Mouse (Mus musculus) hindbrain, embryonic 14.5 days (tissue): ENCODE data around the gene Bicral. TPM values are rescaled to one million over a fixed set of nuclear protein-coding genes. Genes with fewer than 3 reads are reported as not detected.

Experiments used
- ATAC-seq: fragments of 200-750 bp; cut with Nextera tagmentation; 2 replicates; pipeline ENCODE4 v1.8.0; 2017; ENCODE audit warnings: moderate number of reproducible peaks, mild to moderate bottlenecking, moderate TSS enrichment, moderate library complexity; ENCODE audit not compliant: low FRiP score
- DNase-seq: peaks from one replicate; pipeline ENCODE4 v3.0.0-alpha.2; 2015; ENCODE audit warnings: low spot score
- H3K27ac ChIP-seq: fragments of 300-500 bp; sonication (generic); 2 replicates; pipeline ENCODE4 v1.5.1; 2014; ENCODE audit warnings: mild to moderate bottlenecking, moderate library complexity
- H3K27me3 ChIP-seq: fragments of 300-500 bp; sonication (generic); 2 replicates; pipeline ENCODE4 v1.6.1; 2014; ENCODE audit warnings: mild to moderate bottlenecking, low read length, mixed read lengths; ENCODE audit not compliant: control insufficient read depth, insufficient read depth
- H3K36me3 ChIP-seq: fragments of 300-500 bp; sonication (generic); replicated peaks from 2 replicates; pipeline ENCODE4 v1.6.1; 2014; ENCODE audit not compliant: control insufficient read depth, insufficient read depth
- H3K4me1 ChIP-seq: fragments of 300-500 bp; sonication (generic); replicated peaks from 2 replicates; pipeline ENCODE4 v1.6.1; 2014; ENCODE audit warnings: antibody characterized with exemption, low read length, mixed read lengths; ENCODE audit not compliant: control insufficient read depth, insufficient read depth
- H3K4me2 ChIP-seq: fragments of 300-500 bp; sonication (generic); replicated peaks from 2 replicates; pipeline ENCODE4 v1.6.1; 2014; ENCODE audit warnings: mild to moderate bottlenecking, moderate library complexity
- H3K4me3 ChIP-seq: fragments of 300-500 bp; sonication (generic); replicated peaks from 2 replicates; pipeline ENCODE4 v1.5.1; 2014; ENCODE audit warnings: mild to moderate bottlenecking, low read length
- H3K9ac ChIP-seq: fragments of 300-500 bp; sonication (generic); 2 replicates; pipeline ENCODE4 v1.6.1; 2014
- H3K9me3 ChIP-seq: fragments of 300-500 bp; sonication (generic); 2 replicates; pipeline ENCODE4 v1.6.1; 2016; ENCODE audit warnings: low read length; ENCODE audit not compliant: control insufficient read depth
- WGBS: fragments of 180-500 bp; shearing (Covaris S2); extraction: QIAGEN DNeasy Blood & Tissue Kit; methylation state at CpG from one replicate; pipeline ENCODE4 v1.1.7; 2014; 5-methylcytosine and 5-hydroxymethylcytosine counted together
- polyA plus RNA-seq: library from polyadenylated mRNA; unstranded; fragments of >200 nt; fragmentation: Nextera tagmentation; extraction: Ambion mirVana; gene quantifications from 2 replicates; pipeline ENCODE4 v1.2.1, GENCODE M21; 2014

Bicral gene
- polyA plus RNA-seq, 1 experiment from 2014 or later, result 9.8 TPM

- no peak overlapping the region for H3K27ac ChIP-seq
- DNase-seq (no peak), ATAC-seq (no peak)
- peaks cover 54% of the 10 kb centered on the region for H3K36me3 ChIP-seq
- H3K4me2 ChIP-seq, result no peak overlapping the region
- 79% methylated on average over 13 of the region's 13 CpGs for WGBS
- no peaks in the 10 kb centered on the region for H3K27me3 ChIP-seq
- no peak overlapping the region for H3K9ac ChIP-seq
- H3K9me3 ChIP-seq, result no peaks in the 10 kb centered on the region
- H3K4me1 ChIP-seq, result no peaks in the 10 kb centered on the region
- no peak overlapping the region for H3K4me3 ChIP-seq
Measured at GRCm38 (mm10) chr17:46816306-46816705, 42.0 kb downstream of the Bicral start.

GRCm38 (mm10) chr17:46814497-46814896 lies 43.8 kb downstream of the Bicral start:
- Histone ChIP-seq H3K4me1 (no peaks in the 10 kb centered on the region), H3K4me2 (no peak overlapping the region), H3K9me3 (no peaks in the 10 kb centered on the region), H3K27ac (no peak overlapping the region), H3K9ac (no peak overlapping the region), H3K4me3 (no peak overlapping the region), H3K27me3 (no peaks in the 10 kb centered on the region), H3K36me3 (peaks cover 58% of the 10 kb centered on the region)
- 87% methylated on average over 6 of the region's 6 CpGs for WGBS
- DNase-seq, result no peak
- no peak for ATAC-seq

- WGBS, result 88% methylated on average over 8 of the region's 8 CpGs
- Histone ChIP-seq H3K27me3 (no peaks in the 10 kb centered on the region), H3K4me3 (no peak overlapping the region), H3K27ac (no peak overlapping the region), H3K9me3 (no peaks in the 10 kb centered on the region), H3K36me3 (peaks cover 59% of the 10 kb centered on the region), H3K9ac (no peak overlapping the region), H3K4me2 (no peak overlapping the region), H3K4me1 (no peaks in the 10 kb centered on the region)
- DNase-seq (no peak), ATAC-seq (no peak)
Measured at GRCm38 (mm10) chr17:46813637-46814036, 44.6 kb downstream of the Bicral start.

- 73% methylated on average over 1 of the region's 1 CpGs for WGBS
- H3K9me3 ChIP-seq, result no peaks in the 10 kb centered on the region
- H3K4me2 ChIP-seq, result no peak overlapping the region
- ATAC-seq (no peak), DNase-seq (no peak)
- no peak overlapping the region for H3K9ac ChIP-seq
- H3K27me3 ChIP-seq, result no peaks in the 10 kb centered on the region
- no peak overlapping the region for H3K27ac ChIP-seq
- H3K4me1 ChIP-seq, result no peaks in the 10 kb centered on the region
- no peak overlapping the region for H3K4me3 ChIP-seq
- H3K36me3 ChIP-seq, result peaks cover 67% of the 10 kb centered on the region
Measured at GRCm38 (mm10) chr17:46812442-46812841, 45.8 kb downstream of the Bicral start.

GRCm38 (mm10) chr17:46810672-46811071 lies 47.6 kb downstream of the Bicral start:
- H3K9me3 ChIP-seq, result no peaks in the 10 kb centered on the region
- no peak overlapping the region for H3K4me2 ChIP-seq
- no peak overlapping the region for H3K9ac ChIP-seq
- WGBS, result 92% methylated on average over 3 of the region's 3 CpGs
- no peaks in the 10 kb centered on the region for H3K27me3 ChIP-seq
- H3K36me3 ChIP-seq, result peaks cover 84% of the 10 kb centered on the region
- H3K4me3 ChIP-seq, result no peak overlapping the region
- DNase-seq (no peak), ATAC-seq (no peak)
- H3K4me1 ChIP-seq, result no peaks in the 10 kb centered on the region
- no peak overlapping the region for H3K27ac ChIP-seq

- Histone ChIP-seq H3K27me3 (no peaks in the 10 kb centered on the region), H3K4me1 (no peaks in the 10 kb centered on the region), H3K9ac (no peak overlapping the region), H3K36me3 (peaks cover 96% of the 10 kb centered on the region), H3K9me3 (no peaks in the 10 kb centered on the region), H3K4me2 (no peak overlapping the region), H3K27ac (no peak overlapping the region), H3K4me3 (no peak overlapping the region)
- DNase-seq (no peak), ATAC-seq (no peak)
- 89% methylated on average over 6 of the region's 6 CpGs for WGBS
Measured at GRCm38 (mm10) chr17:46809131-46809830, 49.0 kb downstream of the Bicral start.

GRCm38 (mm10) chr17:46808376-46808775 lies 49.9 kb downstream of the Bicral start:
- WGBS, result 90% methylated on average over 10 of the region's 10 CpGs
- DNase-seq (no peak), ATAC-seq (no peak)
- Histone ChIP-seq H3K4me2 (no peak overlapping the region), H3K4me3 (no peak overlapping the region), H3K27me3 (no peaks in the 10 kb centered on the region), H3K9ac (no peak overlapping the region), H3K27ac (no peak overlapping the region), H3K9me3 (no peaks in the 10 kb centered on the region), H3K36me3 (peaks cover 95% of the 10 kb centered on the region), H3K4me1 (no peaks in the 10 kb centered on the region)

GRCm38 (mm10) chr17:46801761-46802160 lies 56.5 kb downstream of the Bicral start:
- 89% methylated on average over 6 of the region's 6 CpGs for WGBS
- no peak for DNase-seq
- H3K4me1 ChIP-seq, result no peaks in the 10 kb centered on the region

GRCm38 (mm10) chr17:46799680-46800079 lies 58.6 kb downstream of the Bicral start:
- Histone ChIP-seq H3K27ac (no peak overlapping the region), H3K9ac (no peak overlapping the region), H3K9me3 (no peaks in the 10 kb centered on the region), H3K36me3 (peaks cover 60% of the 10 kb centered on the region), H3K4me3 (no peak overlapping the region), H3K4me2 (no peak overlapping the region), H3K27me3 (no peaks in the 10 kb centered on the region), H3K4me1 (no peaks in the 10 kb centered on the region)
- DNase-seq (no peak), ATAC-seq (no peak)
- 78% methylated on average over 10 of the region's 10 CpGs for WGBS

More at GRCm38 (mm10) chr17:46801761-46802160, 56.5 kb downstream of the Bicral start:
- Histone ChIP-seq H3K9ac (no peak overlapping the region), H3K27me3 (no peaks in the 10 kb centered on the region), H3K9me3 (no peaks in the 10 kb centered on the region), H3K4me2 (no peak overlapping the region), H3K27ac (no peak overlapping the region), H3K36me3 (peaks cover 80% of the 10 kb centered on the region), H3K4me3 (no peak overlapping the region)
- no peak for ATAC-seq

- Histone ChIP-seq H3K4me3 (no peak overlapping the region), H3K27ac (no peak overlapping the region), H3K4me2 (no peak overlapping the region), H3K36me3 (peaks cover 41% of the 10 kb centered on the region), H3K9me3 (no peaks in the 10 kb centered on the region), H3K4me1 (no peaks in the 10 kb centered on the region), H3K27me3 (no peaks in the 10 kb centered on the region), H3K9ac (no peak overlapping the region)
- ATAC-seq, result no peak
- no peak for DNase-seq
- 38% methylated on average over 8 of the region's 8 CpGs for WGBS
Measured at GRCm38 (mm10) chr17:46797386-46797785, 60.9 kb downstream of the Bicral start.
